Mouse (Mus musculus) embryonic facial prominence, embryonic 13.5 days (tissue): ENCODE data around the gene Nup43. TPM values are rescaled to one million over a fixed set of nuclear protein-coding genes. Genes with fewer than 3 reads are reported as not detected.
A peak's percentile ranks its signal among the peaks of the same experiment; 100 is the strongest.

Experiments used
- ATAC-seq: fragments of 200-750 bp; cut with Nextera tagmentation; 2 replicates; pipeline ENCODE4 v1.8.0; 2017; ENCODE audit warnings: low read depth; ENCODE audit not compliant: insufficient number of reproducible peaks, insufficient read depth, low FRiP score, low TSS enrichment
- H3K27ac ChIP-seq: fragments of 300-500 bp; sonication (generic); 2 replicates; pipeline ENCODE4 v1.5.1; 2015; ENCODE audit warnings: moderate library complexity, mild to moderate bottlenecking, inconsistent platforms
- H3K27me3 ChIP-seq: fragments of 300-500 bp; sonication (generic); 2 replicates; pipeline ENCODE4 v1.6.1; 2015; ENCODE audit warnings: mild to moderate bottlenecking, inconsistent platforms
- H3K36me3 ChIP-seq: fragments of 300-500 bp; sonication (generic); 2 replicates; pipeline ENCODE4 v1.6.1; 2015; ENCODE audit warnings: mild to moderate bottlenecking, inconsistent platforms
- H3K4me1 ChIP-seq: fragments of 300-500 bp; sonication (generic); 2 replicates; pipeline ENCODE4 v1.6.1; 2015; ENCODE audit warnings: inconsistent platforms
- H3K4me2 ChIP-seq: fragments of 300-500 bp; sonication (generic); 2 replicates; pipeline ENCODE4 v1.6.1; 2015; ENCODE audit warnings: moderate library complexity, mild to moderate bottlenecking, inconsistent platforms
- H3K4me3 ChIP-seq: fragments of 300-500 bp; sonication (generic); 2 replicates; pipeline ENCODE4 v1.5.1; 2015; ENCODE audit warnings: mild to moderate bottlenecking, inconsistent platforms
- H3K9ac ChIP-seq: fragments of 300-500 bp; sonication (generic); 2 replicates; pipeline ENCODE4 v1.6.1; 2015; ENCODE audit warnings: mild to moderate bottlenecking, inconsistent platforms
- H3K9me3 ChIP-seq: fragments of 300-500 bp; sonication (generic); 2 replicates; pipeline ENCODE4 v1.6.1; 2016; ENCODE audit warnings: inconsistent platforms
- WGBS: fragments of 180-500 bp; shearing (Covaris S2); methylation state at CpG from one replicate; pipeline ENCODE4 v1.1.7; 2015; ENCODE audit warnings: mixed read lengths; 5-methylcytosine and 5-hydroxymethylcytosine counted together
- polyA plus RNA-seq: library from polyadenylated mRNA; unstranded; fragments of >200 nt; fragmentation: Nextera tagmentation; extraction: Ambion mirVana; gene quantifications from 2 replicates; pipeline ENCODE4 v1.2.1, GENCODE M21; 2015

Gene Nup43
- polyA plus RNA-seq, 1 experiment from 2014 or later: 67.2 TPM

GRCm38 (mm10) chr10:7700120-7700519 is 32.8 kb downstream of the Nup43 start:
- H3K36me3 ChIP-seq: peaks cover 90% of the 10 kb centered on the region
- no peak overlapping the region for H3K4me2 ChIP-seq
- no peaks in the 10 kb centered on the region for H3K9me3 ChIP-seq
- no peak overlapping the region for H3K4me3 ChIP-seq
- no peaks in the 10 kb centered on the region for H3K27me3 ChIP-seq
- no peak overlapping the region for H3K27ac ChIP-seq
- no peak overlapping the region for H3K9ac ChIP-seq
- WGBS: 88% methylated on average over 3 of the region's 3 CpGs
- ATAC-seq: no peak
- H3K4me1 ChIP-seq: no peaks in the 10 kb centered on the region

GRCm38 (mm10) chr10:7702586-7702985 is 35.3 kb downstream of the Nup43 start:
- H3K36me3 ChIP-seq: peaks cover 88% of the 10 kb centered on the region
- 98% methylated on average over 6 of the region's 6 CpGs for WGBS

GRCm38 (mm10) chr10:7710121-7710520 is 42.8 kb downstream of the Nup43 start:
- Histone ChIP-seq H3K9me3 (no peaks in the 10 kb centered on the region), H3K27ac (no peak overlapping the region), H3K27me3 (no peaks in the 10 kb centered on the region), H3K4me3 (no peak overlapping the region), H3K4me1 (no peaks in the 10 kb centered on the region), H3K4me2 (no peak overlapping the region), H3K36me3 (peaks cover 80% of the 10 kb centered on the region), H3K9ac (no peak overlapping the region)
- WGBS: 92% methylated on average over 5 of the region's 5 CpGs
- no peak for ATAC-seq

More at GRCm38 (mm10) chr10:7702586-7702985, 35.3 kb downstream of the Nup43 start:
- Histone ChIP-seq H3K27ac (no peak overlapping the region), H3K4me2 (no peak overlapping the region), H3K27me3 (no peaks in the 10 kb centered on the region), H3K4me3 (no peak overlapping the region), H3K9me3 (no peaks in the 10 kb centered on the region), H3K4me1 (no peaks in the 10 kb centered on the region), H3K9ac (no peak overlapping the region)
- ATAC-seq: no peak

- Histone ChIP-seq H3K36me3 (peaks cover 70% of the 10 kb centered on the region), H3K4me2 (no peak overlapping the region), H3K27me3 (no peaks in the 10 kb centered on the region), H3K9ac (no peak overlapping the region), H3K4me1 (no peaks in the 10 kb centered on the region), H3K9me3 (no peaks in the 10 kb centered on the region), H3K4me3 (no peak overlapping the region), H3K27ac (no peak overlapping the region)
- no peak for ATAC-seq
- 94% methylated on average over 13 of the region's 13 CpGs for WGBS
These were observed 45.2 kb downstream of the Nup43 start for GRCm38 (mm10) chr10:7712506-7712905.

- H3K9me3 ChIP-seq: no peaks in the 10 kb centered on the region
- H3K4me3 ChIP-seq: no peak overlapping the region
These were observed 47.8 kb downstream of the Nup43 start for GRCm38 (mm10) chr10:7715056-7715455.

GRCm38 (mm10) chr10:7725751-7726500 is 58.6 kb downstream of the Nup43 start, which contains the start of gene Katna1:
Katna1 (plus strand) TSS chr10:7726000.
- WGBS: under 1% methylated on average over 49 of the region's 49 CpGs

More at GRCm38 (mm10) chr10:7715056-7715455, 47.8 kb downstream of the Nup43 start:
- H3K4me1 ChIP-seq: no peaks in the 10 kb centered on the region
- H3K27me3 ChIP-seq: no peaks in the 10 kb centered on the region
- ATAC-seq: no peak
- no peak overlapping the region for H3K27ac ChIP-seq
- peaks cover 49% of the 10 kb centered on the region for H3K36me3 ChIP-seq
- no peak overlapping the region for H3K4me2 ChIP-seq
- no peak overlapping the region for H3K9ac ChIP-seq
- 81% methylated on average over 7 of the region's 7 CpGs for WGBS

GRCm38 (mm10) chr10:7726501-7726812 is 59.2 kb downstream of the Nup43 start:
- Histone ChIP-seq H3K4me3 (peak overlapping the region; percentile 82), H3K4me1 (peaks cover 7% of the 10 kb centered on the region), H3K9ac (peak overlapping the region; percentile 85), H3K36me3 (no peaks in the 10 kb centered on the region), H3K9me3 (no peaks in the 10 kb centered on the region), H3K4me2 (peak overlapping the region; percentile 81), H3K27me3 (no peaks in the 10 kb centered on the region), H3K27ac (peak overlapping the region; percentile 81)
- 0% methylated on average over 8 of the region's 8 CpGs for WGBS
- no peak for ATAC-seq

More at GRCm38 (mm10) chr10:7725751-7726500, 58.6 kb downstream of the Nup43 start, which contains the start of gene Katna1:
- Histone ChIP-seq H3K4me1 (peaks cover 7% of the 10 kb centered on the region), H3K27ac (peak within 1 kb of the TSS; percentile 81), H3K9ac (peak within 1 kb of the TSS; percentile 85), H3K4me3 (peak within 1 kb of the TSS; percentile 82), H3K36me3 (no peaks in the 10 kb centered on the region), H3K4me2 (peak within 1 kb of the TSS; percentile 81), H3K27me3 (no peaks in the 10 kb centered on the region), H3K9me3 (no peaks in the 10 kb centered on the region)
- ATAC-seq: peak; percentile 97

- 15% methylated on average over 3 of the region's 3 CpGs for WGBS
- Histone ChIP-seq H3K9ac (peak overlapping the region; percentile 37; the same call in 1 of the 2 replicates), H3K9me3 (no peaks in the 10 kb centered on the region), H3K4me2 (peak overlapping the region; percentile 81), H3K27me3 (no peaks in the 10 kb centered on the region), H3K4me3 (peak overlapping the region; percentile 82), H3K4me1 (peaks cover 9% of the 10 kb centered on the region), H3K27ac (no peak overlapping the region), H3K36me3 (no peaks in the 10 kb centered on the region)
- ATAC-seq: no peak
These were observed 59.7 kb downstream of the Nup43 start for GRCm38 (mm10) chr10:7727011-7727410.

Other genes with a start within 250 kb of the Nup43 start
- 1.5 and 2.4 TPM in 2 replicates for gene Ulbp1, start 193.9 kb upstream of the Nup43 start, polyA plus RNA-seq
- gene Lrp11, start 77.7 kb upstream of the Nup43 start, polyA plus RNA-seq: 2.4 and 2.6 TPM in 2 replicates
- 126 and 135 TPM in 2 replicates for gene Pcmt1, start 13.6 kb downstream of the Nup43 start, polyA plus RNA-seq
- 8.3 and 9.7 TPM in 2 replicates for gene Lats1, start 13.7 kb downstream of the Nup43 start, polyA plus RNA-seq
- 62.4 and 66.4 TPM in 2 replicates for gene Katna1, start 58.5 kb downstream of the Nup43 start, polyA plus RNA-seq
- gene Ginm1, start 125.3 kb downstream of the Nup43 start, polyA plus RNA-seq: 75.7 and 86.2 TPM in 2 replicates
- 44.0 and 52.2 TPM in 2 replicates for gene Ppil4, start 125.4 kb downstream of the Nup43 start, polyA plus RNA-seq
- 0.13 and 0.18 TPM in 2 replicates for gene Zc3h12d, start 165.0 kb downstream of the Nup43 start, polyA plus RNA-seq